Mouse (Mus musculus) cerebellum, adult 2 months (tissue): ENCODE data around the gene Ralgapa1.

Experiments used
- CTCF ChIP-seq: fragments of 200-500 bp; IDR thresholded peaks from 2 replicates; pipeline ENCODE4 v1.5.1; 2011; ENCODE audit warnings: low read depth, mild to moderate bottlenecking, control low read depth, low read length, moderate library complexity, borderline replicate concordance; ENCODE audit not compliant: insufficient read depth
- POLR2A ChIP-seq: fragments of 200-500 bp; IDR thresholded peaks from 2 replicates; pipeline ENCODE4 v1.6.1; 2011; ENCODE audit warnings: low read length, control low read depth, borderline replicate concordance; ENCODE audit not compliant: insufficient read depth

DNA sequence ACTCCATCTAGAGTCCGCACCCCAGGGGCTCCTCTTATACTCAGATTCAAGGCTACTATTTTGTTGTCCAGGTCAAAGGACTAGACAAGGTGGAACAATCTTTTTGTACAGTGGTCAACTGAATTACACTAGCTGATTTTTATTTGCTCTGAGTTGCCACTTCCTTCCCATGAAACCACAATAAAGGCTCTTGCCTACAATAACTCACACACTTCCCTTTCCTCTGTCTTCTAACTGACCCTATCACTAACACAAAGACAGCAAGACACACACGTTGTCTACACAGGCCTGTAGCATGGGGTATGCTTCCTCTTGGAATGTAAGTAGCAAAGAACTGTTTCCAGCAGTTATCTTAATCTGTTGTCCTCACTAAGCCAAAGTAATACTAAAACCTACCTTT lies 35.7 kb downstream of the Ralgapa1 start:
- TF ChIP-seq CTCF (no peak), POLR2A (no peak)
